Mouse (Mus musculus): Measurements from ENCODE around the gene Gm45140. TPM values are rescaled to one million over a fixed set of nuclear protein-coding genes. Genes with fewer than 3 reads are reported as not detected.
A peak's percentile ranks its signal among the peaks of the same experiment; 100 is the strongest.

Gene Gm45140
- polyA plus RNA-seq, 1 experiment from 2014 or later = 4.4 TPM

DNA sequence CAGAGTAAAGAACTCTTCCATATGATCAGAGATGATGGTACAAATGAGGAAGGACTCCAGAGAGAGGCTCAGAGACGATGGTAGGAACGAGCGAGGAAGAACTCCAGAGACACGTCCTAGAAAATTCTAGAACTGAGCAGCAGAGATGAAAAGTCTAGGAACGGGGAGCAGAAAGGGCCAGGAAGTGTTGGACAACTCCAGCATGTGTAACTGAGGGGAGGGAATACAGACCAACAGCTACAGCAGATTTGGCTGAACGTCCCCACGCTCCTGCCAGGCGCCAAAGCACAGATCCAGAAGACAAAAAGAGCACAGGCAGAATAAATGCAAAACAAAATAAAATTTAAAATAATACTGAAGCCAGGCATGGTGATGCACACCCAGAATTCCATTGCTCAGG, 78.7 kb downstream of the Gm45140 start:
- peaks cover 4% of the 10 kb centered on the region; the same call in 1 of the 2 replicates for H3K9me3 ChIP-seq (replicated peaks)
- DNase-seq (ENCODE audit: low spot score) = no peak
- 95% methylated on average over 8 of the region's 8 CpGs for WGBS
- H3K27me3 ChIP-seq (ENCODE audit: low read depth, poor library complexity, severe bottlenecking) = no peaks in the 10 kb centered on the region
- no peak overlapping the region for H3K4me3 ChIP-seq
- H3K27ac ChIP-seq (replicated peaks) = no peak overlapping the region
- peaks cover 9% of the 10 kb centered on the region for H3K4me1 ChIP-seq
- H3K36me3 ChIP-seq = peaks cover 49% of the 10 kb centered on the region

GRCm38 (mm10) chr6:87755196-87755595, 80.4 kb downstream of the Gm45140 start:
- no peak for DNase-seq (ENCODE audit: low spot score)
- 94% methylated on average over 4 of the region's 4 CpGs for WGBS
- H3K27me3 ChIP-seq (ENCODE audit: low read depth, poor library complexity, severe bottlenecking) = no peaks in the 10 kb centered on the region
- no peak overlapping the region for H3K27ac ChIP-seq (replicated peaks)
- peaks cover 64% of the 10 kb centered on the region for H3K36me3 ChIP-seq
- peaks cover 4% of the 10 kb centered on the region; the same call in 1 of the 2 replicates for H3K9me3 ChIP-seq (replicated peaks)
- no peak overlapping the region for H3K4me3 ChIP-seq
- H3K4me1 ChIP-seq = peaks cover 9% of the 10 kb centered on the region

GRCm38 (mm10) chr6:87751574-87751973, 84.0 kb downstream of the Gm45140 start:
- no peak for DNase-seq (ENCODE audit: low spot score)
- WGBS = 92% methylated on average over 6 of the region's 6 CpGs
- Histone ChIP-seq H3K27ac (replicated peaks) (no peak overlapping the region), H3K36me3 (peaks cover 56% of the 10 kb centered on the region), H3K4me1 (peaks cover 9% of the 10 kb centered on the region), H3K4me3 (no peak overlapping the region), H3K9me3 (replicated peaks) (no peaks in the 10 kb centered on the region), H3K27me3 (ENCODE audit: low read depth, poor library complexity, severe bottlenecking) (no peaks in the 10 kb centered on the region)

DNA sequence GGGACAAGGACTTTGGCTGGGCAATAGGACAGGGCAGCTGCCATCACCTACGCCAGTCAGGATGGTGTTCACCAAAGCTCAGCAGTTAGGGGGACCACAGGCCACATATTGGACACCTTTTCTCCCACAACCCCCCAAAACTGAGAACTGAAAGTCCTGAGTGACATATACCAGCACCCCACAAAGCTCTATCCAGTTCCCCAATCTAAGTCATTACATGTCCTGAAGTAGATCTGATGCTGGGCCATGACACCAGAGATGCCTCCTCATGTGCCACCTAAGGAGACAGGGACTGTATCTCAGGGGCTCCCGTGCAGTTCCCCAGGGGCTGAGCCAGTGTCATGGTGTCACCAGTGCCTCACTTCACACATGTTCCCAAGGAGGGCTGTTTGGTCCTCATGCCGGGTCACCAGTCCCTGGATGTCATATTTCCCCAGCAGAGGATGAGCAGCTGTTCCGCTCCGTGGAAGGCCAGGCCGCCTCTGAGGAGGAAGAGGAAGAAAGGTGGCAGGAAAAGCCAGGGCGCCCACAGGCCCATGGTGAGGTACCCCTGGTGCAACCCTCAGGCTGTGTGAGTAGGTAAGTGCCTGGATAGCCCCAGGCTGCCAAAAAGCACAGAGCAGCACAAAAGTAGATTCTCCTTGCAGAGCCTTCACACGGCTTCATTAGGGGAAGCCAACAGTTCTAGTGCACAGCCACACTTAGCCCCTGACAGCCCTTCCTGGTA, 85.2 kb downstream of the Gm45140 start:
- H3K4me3 ChIP-seq = no peak overlapping the region
- peaks cover 9% of the 10 kb centered on the region for H3K4me1 ChIP-seq
- WGBS = 89% methylated on average over 8 of the region's 8 CpGs
- peaks cover 46% of the 10 kb centered on the region for H3K36me3 ChIP-seq
- no peak for DNase-seq (ENCODE audit: low spot score)
- no peaks in the 10 kb centered on the region for H3K27me3 ChIP-seq (ENCODE audit: low read depth, poor library complexity, severe bottlenecking)
- no peak overlapping the region for H3K27ac ChIP-seq (replicated peaks)
- no peaks in the 10 kb centered on the region for H3K9me3 ChIP-seq (replicated peaks)

GRCm38 (mm10) chr6:87748531-87748930, 87.1 kb downstream of the Gm45140 start:
- H3K27me3 ChIP-seq (ENCODE audit: low read depth, poor library complexity, severe bottlenecking) = no peaks in the 10 kb centered on the region
- no peak for DNase-seq (ENCODE audit: low spot score)
- peaks cover 5% of the 10 kb centered on the region for H3K4me1 ChIP-seq
- peaks cover 29% of the 10 kb centered on the region for H3K36me3 ChIP-seq
- H3K9me3 ChIP-seq (replicated peaks) = no peaks in the 10 kb centered on the region
- no peak overlapping the region for H3K4me3 ChIP-seq
- H3K27ac ChIP-seq (replicated peaks) = no peak overlapping the region
- 84% methylated on average over 6 of the region's 6 CpGs for WGBS

DNA sequence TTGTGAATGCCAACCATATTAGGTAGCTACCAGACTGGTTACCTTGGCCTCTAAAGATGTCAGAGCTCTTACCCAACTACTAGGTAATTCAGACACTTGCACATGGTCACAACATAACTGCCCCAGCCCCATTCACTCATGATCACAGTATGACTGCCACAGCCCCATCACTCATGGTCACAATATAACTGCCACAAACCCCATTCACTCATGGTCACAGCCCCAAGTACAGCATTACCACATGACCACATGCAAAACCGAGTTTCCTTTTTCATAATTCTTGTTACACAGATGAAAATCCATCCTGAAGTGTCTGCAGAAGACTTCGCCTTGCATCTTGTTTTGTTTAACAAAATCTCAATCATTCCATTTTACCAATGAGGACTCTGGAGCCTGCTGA, 87.5 kb downstream of the Gm45140 start:
- 89% methylated on average over 2 of the region's 2 CpGs for WGBS
- H3K9me3 ChIP-seq (replicated peaks) = no peaks in the 10 kb centered on the region
- DNase-seq (ENCODE audit: low spot score) = no peak
- H3K4me3 ChIP-seq = no peak overlapping the region
- H3K4me1 ChIP-seq = peaks cover 8% of the 10 kb centered on the region
- no peak overlapping the region for H3K27ac ChIP-seq (replicated peaks)
- no peaks in the 10 kb centered on the region for H3K27me3 ChIP-seq (ENCODE audit: low read depth, poor library complexity, severe bottlenecking)
- H3K36me3 ChIP-seq = peaks cover 29% of the 10 kb centered on the region

DNA sequence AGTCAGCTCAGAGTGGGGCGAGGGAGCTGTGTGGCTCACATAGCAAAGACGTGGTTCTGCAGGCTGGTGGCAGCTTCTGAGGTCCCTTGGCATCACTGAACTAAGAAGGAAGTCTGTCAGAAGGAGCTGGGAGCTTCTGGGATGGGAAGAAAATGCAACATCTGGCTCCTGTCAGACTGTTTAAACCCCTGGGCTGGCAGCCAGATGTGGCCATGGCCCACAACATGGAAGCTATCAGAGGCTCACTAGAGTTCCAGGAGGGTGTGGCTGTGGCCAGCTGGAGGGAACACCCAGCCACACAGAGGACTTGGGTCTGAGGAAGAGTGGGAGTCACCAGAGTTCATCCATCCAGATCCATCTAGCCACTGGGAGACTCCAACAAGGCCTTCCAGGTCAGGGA, 88.7 kb downstream of the Gm45140 start:
- DNase-seq (ENCODE audit: low spot score) = no peak
- no peaks in the 10 kb centered on the region for H3K27me3 ChIP-seq (ENCODE audit: low read depth, poor library complexity, severe bottlenecking)
- H3K36me3 ChIP-seq = peaks cover 26% of the 10 kb centered on the region
- H3K27ac ChIP-seq (replicated peaks) = no peak overlapping the region
- H3K4me1 ChIP-seq = peaks cover 13% of the 10 kb centered on the region
- no peak overlapping the region for H3K4me3 ChIP-seq
- WGBS = 81% methylated on average over 2 of the region's 2 CpGs
- H3K9me3 ChIP-seq (replicated peaks) = no peaks in the 10 kb centered on the region

DNA sequence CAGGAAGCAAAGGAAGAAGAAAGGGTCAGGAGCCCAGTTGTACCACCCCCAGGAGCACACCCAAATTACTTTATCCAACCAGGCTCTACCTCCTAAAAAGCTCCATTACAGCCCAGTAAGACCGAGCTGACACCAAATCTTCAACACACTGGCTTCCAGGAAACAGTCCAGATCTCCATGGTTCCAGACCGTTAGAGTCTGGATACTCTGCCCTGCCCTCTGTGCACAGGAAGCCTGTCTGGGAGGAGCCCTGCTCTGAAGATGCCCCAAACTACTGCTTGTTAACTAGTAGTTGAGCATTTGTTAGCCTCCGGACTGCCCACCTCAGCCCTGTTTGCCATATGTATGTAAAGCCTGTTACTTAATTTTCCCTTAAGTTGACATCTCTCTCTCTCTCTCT, 89.5 kb downstream of the Gm45140 start:
- Histone ChIP-seq H3K27ac (replicated peaks) (no peak overlapping the region), H3K27me3 (ENCODE audit: low read depth, poor library complexity, severe bottlenecking) (no peaks in the 10 kb centered on the region), H3K4me3 (no peak overlapping the region), H3K9me3 (replicated peaks) (no peaks in the 10 kb centered on the region), H3K4me1 (peaks cover 13% of the 10 kb centered on the region), H3K36me3 (peaks cover 20% of the 10 kb centered on the region)
- WGBS = 83% methylated on average over 3 of the region's 3 CpGs
- no peak for DNase-seq (ENCODE audit: low spot score)

- Histone ChIP-seq H3K4me3 (no peak overlapping the region), H3K36me3 (peaks cover 14% of the 10 kb centered on the region), H3K9me3 (replicated peaks) (no peaks in the 10 kb centered on the region), H3K27ac (replicated peaks) (no peak overlapping the region), H3K4me1 (peaks cover 15% of the 10 kb centered on the region), H3K27me3 (ENCODE audit: low read depth, poor library complexity, severe bottlenecking) (peaks cover 4% of the 10 kb centered on the region; the same call in 1 of the 2 replicates)
- DNase-seq (ENCODE audit: low spot score) = no peak
- 41% methylated on average over 1 of the region's 1 CpGs for WGBS
Observed at GRCm38 (mm10) chr6:87745301-87745700, 90.3 kb downstream of the Gm45140 start.

- 88% methylated on average over 3 of the region's 3 CpGs for WGBS
- no peak for DNase-seq (ENCODE audit: low spot score)
- Histone ChIP-seq H3K4me1 (peaks cover 22% of the 10 kb centered on the region), H3K9me3 (replicated peaks) (no peaks in the 10 kb centered on the region), H3K27me3 (ENCODE audit: low read depth, poor library complexity, severe bottlenecking) (peaks cover 9% of the 10 kb centered on the region; the same call in 1 of the 2 replicates), H3K36me3 (peaks cover 9% of the 10 kb centered on the region; the same call in 1 of the 2 replicates), H3K27ac (replicated peaks) (no peak overlapping the region), H3K4me3 (no peak overlapping the region)
Observed at GRCm38 (mm10) chr6:87744632-87745031, 91.0 kb downstream of the Gm45140 start.

GRCm38 (mm10) chr6:87743281-87743680, 92.3 kb downstream of the Gm45140 start:
- no peak for DNase-seq (ENCODE audit: low spot score)
- Histone ChIP-seq H3K36me3 (peaks cover 9% of the 10 kb centered on the region; the same call in 1 of the 2 replicates), H3K27ac (replicated peaks) (peak overlapping the region; percentile 28; the same call in 1 of the 2 replicates), H3K4me3 (no peak overlapping the region), H3K4me1 (peaks cover 35% of the 10 kb centered on the region), H3K9me3 (replicated peaks) (no peaks in the 10 kb centered on the region), H3K27me3 (ENCODE audit: low read depth, poor library complexity, severe bottlenecking) (peaks cover 9% of the 10 kb centered on the region; the same call in 1 of the 2 replicates)
- WGBS = 70% methylated on average over 5 of the region's 5 CpGs

DNA sequence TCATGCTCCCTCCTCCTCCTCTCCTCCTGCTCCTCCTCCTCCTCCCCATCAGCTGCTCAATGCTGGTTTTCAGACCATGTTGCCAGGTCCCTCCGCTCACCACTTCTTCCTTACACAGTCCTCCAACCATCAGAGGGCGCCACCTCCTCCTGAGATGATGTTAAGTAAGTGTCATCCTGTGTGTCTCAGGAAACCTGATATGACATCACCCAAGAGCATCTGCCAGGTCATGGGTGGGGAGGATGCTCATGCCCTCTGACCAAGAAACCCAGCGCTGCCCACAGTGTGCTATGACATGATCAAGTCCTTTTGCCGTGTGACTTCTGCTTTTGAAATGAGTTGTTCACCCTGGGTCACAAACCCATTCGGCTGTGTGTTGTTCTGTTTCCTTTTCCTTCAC, 92.8 kb downstream of the Gm45140 start:
- WGBS = 76% methylated on average over 5 of the region's 5 CpGs
- Histone ChIP-seq H3K27me3 (ENCODE audit: low read depth, poor library complexity, severe bottlenecking) (peaks cover 9% of the 10 kb centered on the region; the same call in 1 of the 2 replicates), H3K27ac (replicated peaks) (peak overlapping the region; percentile 28; the same call in 1 of the 2 replicates), H3K4me3 (no peak overlapping the region), H3K4me1 (peaks cover 40% of the 10 kb centered on the region), H3K36me3 (peaks cover 9% of the 10 kb centered on the region; the same call in 1 of the 2 replicates), H3K9me3 (replicated peaks) (no peaks in the 10 kb centered on the region)
- no peak for DNase-seq (ENCODE audit: low spot score)

DNA sequence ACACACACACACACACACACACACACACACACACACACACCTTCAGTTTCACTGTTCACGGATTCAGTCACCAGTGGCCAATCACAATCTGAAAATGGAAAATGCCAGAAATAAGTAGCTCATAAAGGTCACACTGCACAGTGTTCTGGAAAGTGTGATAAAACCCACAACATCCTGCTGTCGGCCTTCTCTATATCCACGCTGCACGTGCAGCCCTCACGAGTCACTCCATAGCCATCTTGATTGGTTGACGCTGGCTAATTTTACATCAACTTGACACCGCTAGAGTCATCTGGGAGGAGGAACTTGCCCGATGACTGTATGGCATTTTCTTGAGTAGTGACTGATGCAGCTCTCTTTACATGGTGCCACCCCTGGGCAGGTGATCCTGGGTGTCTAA, 93.6 kb downstream of the Gm45140 start:
- DNase-seq (ENCODE audit: low spot score) = no peak
- Histone ChIP-seq H3K27ac (replicated peaks) (0 out of 2 replicates have a peak overlapping the region, but pooled peaks have one; percentile 28), H3K9me3 (replicated peaks) (no peaks in the 10 kb centered on the region), H3K36me3 (peaks cover 9% of the 10 kb centered on the region; the same call in 1 of the 2 replicates), H3K4me3 (no peak overlapping the region), H3K4me1 (peaks cover 48% of the 10 kb centered on the region), H3K27me3 (ENCODE audit: low read depth, poor library complexity, severe bottlenecking) (peaks cover 15% of the 10 kb centered on the region)
- WGBS = 95% methylated on average over 8 of the region's 8 CpGs

Data from midbrain, embryonic 10.5 days (tissue).